Mouse (Mus musculus) embryonic facial prominence, embryonic 14.5 days (tissue): ENCODE data around the gene March7. TPM values are rescaled to one million over a fixed set of nuclear protein-coding genes. Genes with fewer than 3 reads are reported as not detected.

Source experiments
- ATAC-seq: fragments of 200-750 bp; cut with Nextera tagmentation; 2 replicates; pipeline ENCODE4 v1.8.0; 2017; ENCODE audit warnings: low read depth, moderate number of reproducible peaks, moderate TSS enrichment
- DNase-seq: peaks from one replicate; pipeline ENCODE4 v3.0.0-alpha.2; 2015; ENCODE audit warnings: low spot score
- H3K27ac ChIP-seq: fragments of 300-500 bp; sonication (generic); replicated peaks from 2 replicates; pipeline ENCODE4 v1.5.1; 2014; ENCODE audit warnings: low read depth, mild to moderate bottlenecking, low read length, moderate library complexity
- H3K27me3 ChIP-seq: fragments of 300-500 bp; sonication (generic); replicated peaks from 2 replicates; pipeline ENCODE4 v1.6.1; 2014; ENCODE audit warnings: low read length; ENCODE audit not compliant: control insufficient read depth, insufficient read depth
- H3K36me3 ChIP-seq: fragments of 300-500 bp; sonication (generic); 2 replicates; pipeline ENCODE4 v1.6.1; 2014; ENCODE audit warnings: low read length, mixed read lengths; ENCODE audit not compliant: control insufficient read depth, insufficient read depth
- H3K4me1 ChIP-seq: fragments of 300-500 bp; sonication (generic); 2 replicates; pipeline ENCODE4 v1.6.1; 2014; ENCODE audit warnings: antibody characterized with exemption, low read length; ENCODE audit not compliant: control insufficient read depth, insufficient read depth
- H3K4me2 ChIP-seq: fragments of 300-500 bp; sonication (generic); 2 replicates; pipeline ENCODE4 v1.6.1; 2014; ENCODE audit warnings: low read depth, mild to moderate bottlenecking, low read length, moderate library complexity, mixed read lengths
- H3K4me3 ChIP-seq: fragments of 300-500 bp; sonication (generic); 2 replicates; pipeline ENCODE4 v1.5.1; 2014; ENCODE audit warnings: low read depth, mild to moderate bottlenecking, low read length
- H3K9ac ChIP-seq: fragments of 300-500 bp; sonication (generic); 2 replicates; pipeline ENCODE4 v1.6.1; 2014; ENCODE audit warnings: low read depth, mild to moderate bottlenecking, low read length, moderate library complexity, mixed read lengths
- H3K9me3 ChIP-seq: fragments of 300-500 bp; sonication (generic); 2 replicates; pipeline ENCODE4 v1.6.1; 2016; ENCODE audit warnings: low read length; ENCODE audit not compliant: control insufficient read depth
- WGBS: fragments of 180-500 bp; shearing (Covaris S2); extraction: QIAGEN DNeasy Blood & Tissue Kit; methylation state at CpG from one replicate; pipeline ENCODE4 v1.1.7; 2014; 5-methylcytosine and 5-hydroxymethylcytosine counted together
- polyA plus RNA-seq: library from polyadenylated mRNA; unstranded; fragments of >200 nt; fragmentation: Nextera tagmentation; extraction: Ambion mirVana; gene quantifications from 2 replicates; pipeline ENCODE4 v1.2.1, GENCODE M21; 2014

Gene March7
- 65.7 and 76.5 TPM in 2 replicates for polyA plus RNA-seq

- peaks cover 30% of the 10 kb centered on the region for H3K36me3 ChIP-seq
- ATAC-seq: peak; percentile 94
- H3K4me3 ChIP-seq: peak within 1 kb of the TSS; percentile 90
- H3K27me3 ChIP-seq: no peaks in the 10 kb centered on the region
- peak; percentile 92 for DNase-seq
- no peaks in the 10 kb centered on the region for H3K9me3 ChIP-seq
- 0% methylated on average over 26 of the region's 109 CpGs for WGBS
- H3K9ac ChIP-seq: peak within 1 kb of the TSS; percentile 97
- peak within 1 kb of the TSS; percentile 91 for H3K27ac ChIP-seq
- H3K4me1 ChIP-seq: peaks cover 31% of the 10 kb centered on the region
- peak within 1 kb of the TSS; percentile 90 for H3K4me2 ChIP-seq
These were observed at the start of gene March7, which contains the start of gene Baz2b for GRCm38 (mm10) chr2:60209703-60210651. TSS of gene March7 (plus strand) at chr2:60209887. TSS of gene Baz2b (minus strand) at chr2:60209839.

- H3K27ac ChIP-seq: no peak overlapping the region
- no peaks in the 10 kb centered on the region for H3K36me3 ChIP-seq
- H3K9me3 ChIP-seq: no peaks in the 10 kb centered on the region
- no peak overlapping the region for H3K4me2 ChIP-seq
- DNase-seq (no peak), ATAC-seq (no peak)
- WGBS: 79% methylated on average over 2 of the region's 2 CpGs
- H3K27me3 ChIP-seq: no peaks in the 10 kb centered on the region
- no peaks in the 10 kb centered on the region for H3K4me1 ChIP-seq
- no peak overlapping the region for H3K9ac ChIP-seq
- no peak overlapping the region for H3K4me3 ChIP-seq
These were observed 45.9 kb upstream of the March7 start for GRCm38 (mm10) chr2:60163744-60164143.

- DNase-seq (no peak), ATAC-seq (no peak)
- no peak overlapping the region for H3K4me2 ChIP-seq
- H3K9me3 ChIP-seq: no peaks in the 10 kb centered on the region
- 92% methylated on average over 11 of the region's 11 CpGs for WGBS
- H3K4me1 ChIP-seq: no peaks in the 10 kb centered on the region
- H3K4me3 ChIP-seq: no peak overlapping the region
- H3K27ac ChIP-seq: no peak overlapping the region
- H3K27me3 ChIP-seq: no peaks in the 10 kb centered on the region
- no peak overlapping the region for H3K9ac ChIP-seq
- H3K36me3 ChIP-seq: no peaks in the 10 kb centered on the region
These were observed 44.0 kb upstream of the March7 start for GRCm38 (mm10) chr2:60165679-60166078.

- Histone ChIP-seq H3K36me3 (no peaks in the 10 kb centered on the region), H3K4me2 (no peak overlapping the region), H3K9ac (no peak overlapping the region), H3K27me3 (no peaks in the 10 kb centered on the region), H3K9me3 (no peaks in the 10 kb centered on the region), H3K4me1 (peaks cover 3% of the 10 kb centered on the region; the same call in 1 of the 2 replicates), H3K4me3 (no peak overlapping the region), H3K27ac (no peak overlapping the region)
- ATAC-seq (no peak), DNase-seq (no peak)
- WGBS: 92% methylated on average over 4 of the region's 4 CpGs
These were observed 42.8 kb upstream of the March7 start for GRCm38 (mm10) chr2:60166878-60167277.

GRCm38 (mm10) chr2:60171786-60172530 is 37.7 kb upstream of the March7 start:
- DNase-seq (peak; percentile 81), ATAC-seq (peak; percentile 85; the same call in 1 of the 2 replicates)
- Histone ChIP-seq H3K36me3 (no peaks in the 10 kb centered on the region), H3K27ac (no peak overlapping the region), H3K9me3 (peaks cover 6% of the 10 kb centered on the region; the same call in 1 of the 2 replicates), H3K4me2 (no peak overlapping the region), H3K27me3 (no peaks in the 10 kb centered on the region), H3K4me1 (peaks cover 6% of the 10 kb centered on the region; the same call in 1 of the 2 replicates), H3K4me3 (no peak overlapping the region), H3K9ac (no peak overlapping the region)
- 47% methylated on average over 7 of the region's 7 CpGs for WGBS

- 63% methylated on average over 2 of the region's 2 CpGs for WGBS
- Histone ChIP-seq H3K9me3 (peaks cover 6% of the 10 kb centered on the region; the same call in 1 of the 2 replicates), H3K4me3 (no peak overlapping the region), H3K36me3 (no peaks in the 10 kb centered on the region), H3K4me2 (no peak overlapping the region), H3K27me3 (no peaks in the 10 kb centered on the region), H3K4me1 (peaks cover 6% of the 10 kb centered on the region; the same call in 1 of the 2 replicates), H3K9ac (no peak overlapping the region), H3K27ac (no peak overlapping the region)
- ATAC-seq: no peak
- no peak for DNase-seq
These were observed 37.2 kb upstream of the March7 start for GRCm38 (mm10) chr2:60172531-60172914.

GRCm38 (mm10) chr2:60173190-60173589 is 36.5 kb upstream of the March7 start:
- H3K36me3 ChIP-seq: no peaks in the 10 kb centered on the region
- no peak overlapping the region for H3K4me2 ChIP-seq
- H3K27me3 ChIP-seq: no peaks in the 10 kb centered on the region
- peaks cover 6% of the 10 kb centered on the region; the same call in 1 of the 2 replicates for H3K4me1 ChIP-seq
- ATAC-seq (no peak), DNase-seq (no peak)
- H3K9me3 ChIP-seq: peaks cover 6% of the 10 kb centered on the region; the same call in 1 of the 2 replicates
- H3K9ac ChIP-seq: no peak overlapping the region
- no peak overlapping the region for H3K4me3 ChIP-seq
- 68% methylated on average over 3 of the region's 3 CpGs for WGBS
- H3K27ac ChIP-seq: no peak overlapping the region

- peaks cover 6% of the 10 kb centered on the region; the same call in 1 of the 2 replicates for H3K4me1 ChIP-seq
- no peaks in the 10 kb centered on the region for H3K36me3 ChIP-seq
- ATAC-seq (no peak), DNase-seq (peak; percentile 54)
- H3K4me2 ChIP-seq: no peak overlapping the region
- 74% methylated on average over 4 of the region's 4 CpGs for WGBS
- no peak overlapping the region for H3K27ac ChIP-seq
- H3K4me3 ChIP-seq: no peak overlapping the region
- peaks cover 6% of the 10 kb centered on the region; the same call in 1 of the 2 replicates for H3K9me3 ChIP-seq
- H3K27me3 ChIP-seq: no peaks in the 10 kb centered on the region
- H3K9ac ChIP-seq: no peak overlapping the region
These were observed 36.1 kb upstream of the March7 start for GRCm38 (mm10) chr2:60173595-60173994.
